In the genomic region with DNA sequence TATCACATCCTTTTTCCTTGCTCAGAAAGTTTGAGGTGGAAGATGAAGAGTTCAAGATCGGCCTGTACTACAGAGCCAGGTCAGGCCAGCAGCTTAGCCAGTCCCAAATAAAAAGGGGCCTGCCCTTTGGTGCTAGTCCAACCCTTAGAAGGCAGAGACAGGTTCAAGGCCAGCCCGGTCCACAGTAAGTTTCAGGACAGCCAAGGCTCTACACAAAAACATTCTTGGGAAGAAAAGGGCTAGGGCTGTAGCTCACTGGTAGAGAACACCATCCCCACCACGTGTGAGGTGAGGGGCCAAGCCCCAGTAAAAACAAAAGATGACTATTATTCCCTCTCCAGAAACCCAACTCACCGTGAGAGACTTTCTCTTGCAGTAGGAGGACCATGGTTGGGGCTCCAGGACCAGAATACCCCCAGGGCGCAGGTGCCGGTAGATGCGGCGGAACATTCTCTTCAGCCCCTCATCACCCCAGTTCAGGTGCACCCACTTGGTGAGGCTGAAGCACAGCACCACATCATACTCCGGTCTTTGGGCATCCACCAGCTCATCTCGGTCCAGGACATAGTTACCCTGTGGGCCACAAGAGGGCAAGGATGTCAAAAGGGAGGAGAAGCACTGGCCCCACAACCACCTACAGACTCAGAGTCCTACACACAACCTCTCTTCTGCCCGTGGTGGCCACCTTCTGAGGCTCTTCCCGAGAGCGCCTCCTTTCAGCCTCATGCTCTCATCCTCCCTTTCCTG, we compare ENCODE assay signal across 9 mouse cellular contexts. TPM values are rescaled to one million over a fixed set of nuclear protein-coding genes. Genes with fewer than 3 reads are reported as not detected.
DNase-seq lines count a peak whose midpoint lies in the region; ATAC-seq and TF ChIP-seq lines count a peak whose summit lies in the region.
"Had no signal": no experiment of that assay in that cellular context is flagged by ENCODE, and none has a peak within 500 bp of the region (broad histone marks: within the 10 kb centered on the region; RNA-seq: fewer than 3 reads in every experiment).

No protein-coding gene starts in this region.

- TF ChIP-seq POLR2A in CH12.LX (IDR thresholded peaks at IDR 0.05; ENCODE audit: low read depth, low read length): no peak; the same call in 1 of the 2 replicates

- TF ChIP-seq CTCF in CH12.LX (conservative IDR thresholded peaks at IDR 0.05 in 1 of 2, IDR thresholded peaks at IDR 0.05 in 1 of 2; ENCODE audit: low read depth in 2 of 2, low read length in 2 of 2): no peak
- TF ChIP-seq CTCF in liver, embryonic 14.5 days (IDR thresholded peaks at IDR 0.05; ENCODE audit: low read depth): peak; percentile 20; the same call in 1 of the 2 replicates

- no peaks in the 10 kb centered on the region for H3K9me3 ChIP-seq in heart, embryonic 12.5 days (replicated peaks)
- peaks cover under 1% of the 10 kb centered on the region for H3K9me3 ChIP-seq in CH12.LX (replicated peaks; ENCODE audit: low read length)
- H3K9me3 ChIP-seq in forebrain, embryonic 14.5 days (replicated peaks; ENCODE audit: control insufficient read depth, low read length): no peaks in the 10 kb centered on the region
- H3K9me3 ChIP-seq in liver, embryonic 14.5 days (ENCODE audit: control insufficient read depth, low read length): peaks cover under 1% of the 10 kb centered on the region; the same call in 1 of the 2 replicates

- 83% methylated on average over 13 of the region's 13 CpGs for WGBS in heart, embryonic 12.5 days
- WGBS in forebrain, embryonic 14.5 days: 84% methylated on average over 13 of the region's 13 CpGs
- 77% methylated on average over 13 of the region's 13 CpGs for WGBS in liver, embryonic 14.5 days (ENCODE audit: insufficient replicate concordance)

- no peak for TF ChIP-seq EP300 in CH12.LX (IDR thresholded peaks at IDR 0.05; ENCODE audit: low read length)
- no peak for TF ChIP-seq EP300 in liver, embryonic 14.5 days (IDR thresholded peaks at IDR 0.05; ENCODE audit: low read depth)

- in situ Hi-C loops in CH12.LX (cut with MboI; ENCODE audit: low pct_ligation_motif_present, low pct_unique_long_range_greater_than_20kb, low sequenced_read_pairs): no loop called here

- H3K79me2 ChIP-seq in CH12.LX (replicated peaks; ENCODE audit: control insufficient read depth, extremely low read depth, insufficient read depth, poor library complexity, severe bottlenecking): peaks cover 39% of the 10 kb centered on the region

- TF ChIP-seq RAD21 in CH12.LX (IDR thresholded peaks at IDR 0.05; ENCODE audit: low read depth, low read length): no peak

- H3K27me3 ChIP-seq in heart, embryonic 12.5 days (replicated peaks): no peaks in the 10 kb centered on the region
- H3K27me3 ChIP-seq in CH12.LX (replicated peaks): no peaks in the 10 kb centered on the region
- no peaks in the 10 kb centered on the region for H3K27me3 ChIP-seq in forebrain, embryonic 14.5 days (replicated peaks; ENCODE audit: control insufficient read depth, insufficient read depth, low read length)
- no peaks in the 10 kb centered on the region for H3K27me3 ChIP-seq in liver, embryonic 14.5 days (ENCODE audit: control insufficient read depth, insufficient read depth, low read length)

- dilution Hi-C loops in CH12.LX (cut with MboI; ENCODE audit: extremely low pct_ligation_motif_present, extremely low pct_unique_long_range_greater_than_20kb, low sequenced_read_pairs): no loop called here

- ATAC-seq in heart, embryonic 12.5 days (ENCODE audit: insufficient number of reproducible peaks, low FRiP score): no peak
- ATAC-seq in forebrain, embryonic 14.5 days: no peak
- ATAC-seq in liver, embryonic 14.5 days (ENCODE audit: insufficient read depth): no peak

- peak overlapping the region; percentile 93 for H3K4me2 ChIP-seq in heart, embryonic 12.5 days
- 0 out of 2 replicates have a peak overlapping the region, but pooled peaks have one; percentile 61 for H3K4me2 ChIP-seq in CH12.LX (ENCODE audit: insufficient read depth, low read depth, poor library complexity, severe bottlenecking)
- peak overlapping the region; percentile 94 for H3K4me2 ChIP-seq in forebrain, embryonic 14.5 days (ENCODE audit: low read length)
- peak overlapping the region; percentile 84 for H3K4me2 ChIP-seq in liver, embryonic 14.5 days (ENCODE audit: low read depth)

- DNase-seq in heart, postnatal 4 days: no peak
- DNase-seq in CH12.LX (ENCODE audit: extremely low read depth): no peak
- no peak for DNase-seq in forebrain, embryonic 14.5 days (ENCODE audit: low spot score)
- DNase-seq in liver, embryonic 14.5 days (ENCODE audit: low read depth in 3 of 3, low spot score in 3 of 3): no peak
- DNase-seq in spleen, postnatal 4 days (ENCODE audit: low spot score in 2 of 2): no peak
- no peak for DNase-seq in right cerebral cortex, postnatal 36 days (ENCODE audit: low spot score in 2 of 2)
- no peak for DNase-seq in embryo, embryonic 11 days
- DNase-seq: kidney, postnatal 14 days had no signal

- peaks cover 51% of the 10 kb centered on the region for H3K4me1 ChIP-seq in heart, embryonic 12.5 days (replicated peaks)
- peaks cover 19 to 59% of the 10 kb centered on the region in 2 experiments for H3K4me1 ChIP-seq in CH12.LX (ENCODE audit: control insufficient read depth in 1 of 2, insufficient read depth in 2 of 2)
- peaks cover 41% of the 10 kb centered on the region for H3K4me1 ChIP-seq in forebrain, embryonic 14.5 days (ENCODE audit: control insufficient read depth, insufficient read depth, low read length)
- H3K4me1 ChIP-seq in liver, embryonic 14.5 days (replicated peaks; ENCODE audit: control insufficient read depth in 2 of 2, insufficient read depth in 2 of 2, low read length in 1 of 2): peaks cover 18 to 30% of the 10 kb centered on the region in 2 experiments

- no peak overlapping the region for H3K27ac ChIP-seq in heart, embryonic 12.5 days (ENCODE audit: poor library complexity, severe bottlenecking)
- no peak overlapping the region for H3K27ac ChIP-seq in CH12.LX (ENCODE audit: insufficient read depth, low read depth)
- H3K27ac ChIP-seq in forebrain, embryonic 14.5 days (ENCODE audit: low read depth, low read length): no peak overlapping the region
- H3K27ac ChIP-seq in liver, embryonic 14.5 days: no peak overlapping the region

- peak overlapping the region; percentile 80 for H3K4me3 ChIP-seq in heart, embryonic 12.5 days
- no peak overlapping the region for H3K4me3 ChIP-seq in CH12.LX (replicated peaks in 1 of 3; ENCODE audit: low read depth in 2 of 3, low read length in 2 of 3, poor library complexity in 1 of 3)
- peak overlapping the region; percentile 89 for H3K4me3 ChIP-seq in forebrain, embryonic 14.5 days (ENCODE audit: low read depth, low read length)
- no peak overlapping the region; a peak in 1 of 4 replicates for H3K4me3 ChIP-seq in liver, embryonic 14.5 days (ENCODE audit: insufficient read depth in 1 of 2, low read depth in 2 of 2, low read length in 2 of 2)

- H3K36me3 ChIP-seq in heart, embryonic 12.5 days: peaks cover 50% of the 10 kb centered on the region
- H3K36me3 ChIP-seq in CH12.LX (replicated peaks in 1 of 2; ENCODE audit: control insufficient read depth in 1 of 2, insufficient read depth in 1 of 2, low read length in 1 of 2): peaks cover 35 to 55% of the 10 kb centered on the region in 2 experiments
- peaks cover 46% of the 10 kb centered on the region for H3K36me3 ChIP-seq in forebrain, embryonic 14.5 days (ENCODE audit: control insufficient read depth, insufficient read depth, low read length)
- H3K36me3 ChIP-seq in liver, embryonic 14.5 days (replicated peaks; ENCODE audit: control insufficient read depth, insufficient read depth, low read depth): peaks cover 40% of the 10 kb centered on the region

- H3K9ac ChIP-seq in heart, embryonic 12.5 days: peak overlapping the region; percentile 97
- H3K9ac ChIP-seq in CH12.LX (ENCODE audit: insufficient read depth, low read depth): no peak overlapping the region
- peak overlapping the region; percentile 93; the same call in 1 of the 2 replicates for H3K9ac ChIP-seq in forebrain, embryonic 14.5 days (ENCODE audit: low read length)
- no peak overlapping the region for H3K9ac ChIP-seq in liver, embryonic 14.5 days (replicated peaks)

RNA-seq across cellular contexts. Expression of a gene that starts 4.3 kb away (rescaled TPM):
- 28.0 and 31.8 TPM in 2 replicates for polyA plus RNA-seq in heart, embryonic 12.5 days (2016; fragmentation: Nextera tagmentation; extraction: Ambion mirVana)
- total RNA-seq in heart, postnatal 4 days (2021): 10 to 100 TPM; 16.5 to 17.1 TPM
- total RNA-seq in CH12.LX (2012; rRNA removed) (31.6 and 34.6 TPM in 2 replicates), CH12.LX (2014; rRNA removed) (11.8 and 17.3 TPM in 2 replicates)
- 23.3 and 24.1 TPM in 2 replicates for polyA plus RNA-seq in CH12.LX (2012; ENCODE audit: insufficient read length, low read depth)
- polyA plus RNA-seq in forebrain, embryonic 14.5 days (2014; fragmentation: Nextera tagmentation; extraction: Ambion mirVana): 55.1 and 60.0 TPM in 2 replicates
- polyA plus RNA-seq in liver, embryonic 14.5 days (2012; rRNA removed): 22.8 and 23.1 TPM in 2 replicates
- polyA plus RNA-seq in liver, embryonic 14.5 days (2014; fragmentation: Nextera tagmentation; extraction: Ambion mirVana): 25.5 and 27.0 TPM in 2 replicates

RNA-seq across cellular contexts. Expression of a gene that starts 4.5 kb away (rescaled TPM):
- 8.8 and 11.0 TPM in 2 replicates for polyA plus RNA-seq in heart, embryonic 12.5 days (2016; fragmentation: Nextera tagmentation; extraction: Ambion mirVana)
- total RNA-seq in heart, postnatal 4 days (2021): 10 to 100 TPM; 29.0 to 40.3 TPM
- total RNA-seq in CH12.LX (2012; rRNA removed): 32.7 and 38.5 TPM in 2 replicates
- 31.1 and 37.3 TPM in 2 replicates for total RNA-seq in CH12.LX (2014; rRNA removed)
- 42.4 and 43.7 TPM in 2 replicates for polyA plus RNA-seq in CH12.LX (2012; ENCODE audit: insufficient read length, low read depth)
- 13.1 and 13.2 TPM in 2 replicates for polyA plus RNA-seq in forebrain, embryonic 14.5 days (2014; fragmentation: Nextera tagmentation; extraction: Ambion mirVana)
- polyA plus RNA-seq in liver, embryonic 14.5 days (2012; rRNA removed): 12.2 and 13.3 TPM in 2 replicates
- 5.1 and 6.4 TPM in 2 replicates for polyA plus RNA-seq in liver, embryonic 14.5 days (2014; fragmentation: Nextera tagmentation; extraction: Ambion mirVana)

RNA-seq across cellular contexts. Expression of a gene that starts 4.6 kb away (rescaled TPM):
- 10.9 and 11.4 TPM in 2 replicates for polyA plus RNA-seq in heart, embryonic 12.5 days (2016; fragmentation: Nextera tagmentation; extraction: Ambion mirVana)
- total RNA-seq in heart, postnatal 4 days (2021): 1 to 10 TPM; 2.4 to 3.2 TPM
- total RNA-seq in CH12.LX (2012; rRNA removed) (1.3 and 1.9 TPM in 2 replicates), CH12.LX (2014; rRNA removed) (2.3 and 3.0 TPM in 2 replicates)
- 1.5 and 2.8 TPM in 2 replicates for polyA plus RNA-seq in CH12.LX (2012; ENCODE audit: insufficient read length, low read depth)
- 7.3 and 7.7 TPM in 2 replicates for polyA plus RNA-seq in forebrain, embryonic 14.5 days (2014; fragmentation: Nextera tagmentation; extraction: Ambion mirVana)
- polyA plus RNA-seq in liver, embryonic 14.5 days (2012; rRNA removed): 2.2 and 3.1 TPM in 2 replicates
- polyA plus RNA-seq in liver, embryonic 14.5 days (2014; fragmentation: Nextera tagmentation; extraction: Ambion mirVana): 2.1 and 2.4 TPM in 2 replicates

RNA-seq across cellular contexts. Expression of a gene that starts 37.4 kb away (rescaled TPM):
- 144 and 154 TPM in 2 replicates for polyA plus RNA-seq in heart, embryonic 12.5 days (2016; fragmentation: Nextera tagmentation; extraction: Ambion mirVana)
- total RNA-seq in heart, postnatal 4 days (2021): 100 to 1,000 TPM; 230 to 231 TPM
- 32.0 and 39.9 TPM in 2 replicates for total RNA-seq in CH12.LX (2012; rRNA removed)
- total RNA-seq in CH12.LX (2014; rRNA removed): 26.4 and 28.2 TPM in 2 replicates
- 91.2 and 103 TPM in 2 replicates for polyA plus RNA-seq in CH12.LX (2012; ENCODE audit: insufficient read length, low read depth)
- polyA plus RNA-seq in forebrain, embryonic 14.5 days (2014; fragmentation: Nextera tagmentation; extraction: Ambion mirVana): 52.3 and 62.1 TPM in 2 replicates
- 23.0 and 26.8 TPM in 2 replicates for polyA plus RNA-seq in liver, embryonic 14.5 days (2012; rRNA removed)
- 49.7 and 62.2 TPM in 2 replicates for polyA plus RNA-seq in liver, embryonic 14.5 days (2014; fragmentation: Nextera tagmentation; extraction: Ambion mirVana)

RNA-seq across cellular contexts. Expression of a gene that starts 41.5 kb away (rescaled TPM):
- 1.2 and 1.7 TPM in 2 replicates for polyA plus RNA-seq in heart, embryonic 12.5 days (2016; fragmentation: Nextera tagmentation; extraction: Ambion mirVana)
- 1 to 10 TPM; 3.1 to 3.3 TPM for total RNA-seq in heart, postnatal 4 days (2021)
- 0.67 and 1.4 TPM in 2 replicates for total RNA-seq in CH12.LX (2012; rRNA removed)
- total RNA-seq in CH12.LX (2014; rRNA removed): 0.28 and 0.34 TPM in 2 replicates
- 0.35 and 0.43 TPM in 2 replicates for polyA plus RNA-seq in CH12.LX (2012; ENCODE audit: insufficient read length, low read depth)
- polyA plus RNA-seq in forebrain, embryonic 14.5 days (2014; fragmentation: Nextera tagmentation; extraction: Ambion mirVana): 13.8 and 14.5 TPM in 2 replicates
- 0.96 and 1.2 TPM in 2 replicates for polyA plus RNA-seq in liver, embryonic 14.5 days (2012; rRNA removed)
- 0.03 and 0.05 TPM in 2 replicates for polyA plus RNA-seq in liver, embryonic 14.5 days (2014; fragmentation: Nextera tagmentation; extraction: Ambion mirVana)

Comparison
In these comparisons a context has a peak if more than half of its experiments do, and no peak if none do; other contexts are left out.
1. H3K4me3 ChIP-seq: peak in heart, embryonic 12.5 days (single experiment) and forebrain, embryonic 14.5 days (single experiment); none in CH12.LX (0 of 3) and liver, embryonic 14.5 days (0 of 2).
2. H3K9ac ChIP-seq: peak in heart, embryonic 12.5 days (single experiment) and forebrain, embryonic 14.5 days (single experiment); none in CH12.LX (single experiment) and liver, embryonic 14.5 days (single experiment).
3. Peak in every context shown above with its lines, with median percentiles within 50 percentile points of each other: H3K4me2 ChIP-seq.